Mouse (Mus musculus): ENCODE data around the gene Gm20388. TPM values are rescaled to one million over a fixed set of nuclear protein-coding genes. Genes with fewer than 3 reads are reported as not detected.

Gene Gm20388
- polyA plus RNA-seq, 1 experiment from 2014 or later = not detected

GRCm38 (mm10) chr8:122445203-122445602 is 2534.6 kb downstream of the Gm20388 start:
- H3K9me3 ChIP-seq (ENCODE audit: control insufficient read depth, low read length) = no peaks in the 10 kb centered on the region
- WGBS = 63% methylated on average over 3 of the region's 3 CpGs
- no peak for ATAC-seq (ENCODE audit: low read depth)
- no peaks in the 10 kb centered on the region for H3K27me3 ChIP-seq (ENCODE audit: control insufficient read depth, insufficient read depth, low read depth, low read length)
- H3K4me2 ChIP-seq (ENCODE audit: low read depth, low read length) = peak overlapping the region; percentile 75; the same call in 1 of the 2 replicates
- no peaks in the 10 kb centered on the region for H3K36me3 ChIP-seq (ENCODE audit: control insufficient read depth, insufficient read depth, low read length)
- H3K9ac ChIP-seq (ENCODE audit: low read length) = no peak overlapping the region
- no peak overlapping the region for H3K4me3 ChIP-seq (ENCODE audit: low read length)
- peaks cover 22% of the 10 kb centered on the region for H3K4me1 ChIP-seq (replicated peaks; ENCODE audit: control insufficient read depth, insufficient read depth, low read length)
- H3K27ac ChIP-seq (ENCODE audit: low read length) = peak overlapping the region; percentile 97; the same call in 1 of the 2 replicates

GRCm38 (mm10) chr8:122451161-122451703 is 2540.6 kb downstream of the Gm20388 start:
- H3K4me2 ChIP-seq (ENCODE audit: low read depth, low read length) = no peak overlapping the region
- no peaks in the 10 kb centered on the region for H3K36me3 ChIP-seq (ENCODE audit: control insufficient read depth, insufficient read depth, low read length)
- WGBS = 68% methylated on average over 7 of the region's 7 CpGs
- no peak overlapping the region for H3K27ac ChIP-seq (ENCODE audit: low read length)
- no peak overlapping the region for H3K9ac ChIP-seq (ENCODE audit: low read length)
- H3K4me3 ChIP-seq (ENCODE audit: low read length) = no peak overlapping the region
- no peaks in the 10 kb centered on the region for H3K4me1 ChIP-seq (replicated peaks; ENCODE audit: control insufficient read depth, insufficient read depth, low read length)
- no peaks in the 10 kb centered on the region for H3K27me3 ChIP-seq (ENCODE audit: control insufficient read depth, insufficient read depth, low read depth, low read length)
- no peak for ATAC-seq (ENCODE audit: low read depth)
- H3K9me3 ChIP-seq (ENCODE audit: control insufficient read depth, low read length) = no peaks in the 10 kb centered on the region

GRCm38 (mm10) chr8:122452154-122452553 is 2541.5 kb downstream of the Gm20388 start:
- Histone ChIP-seq H3K4me1 (replicated peaks; ENCODE audit: control insufficient read depth, insufficient read depth, low read length) (no peaks in the 10 kb centered on the region), H3K27ac (ENCODE audit: low read length) (no peak overlapping the region), H3K36me3 (ENCODE audit: control insufficient read depth, insufficient read depth, low read length) (no peaks in the 10 kb centered on the region), H3K9me3 (ENCODE audit: control insufficient read depth, low read length) (no peaks in the 10 kb centered on the region), H3K27me3 (ENCODE audit: control insufficient read depth, insufficient read depth, low read depth, low read length) (peaks cover under 1% of the 10 kb centered on the region; the same call in 1 of the 2 replicates), H3K4me2 (ENCODE audit: low read depth, low read length) (no peak overlapping the region), H3K4me3 (ENCODE audit: low read length) (no peak overlapping the region), H3K9ac (ENCODE audit: low read length) (no peak overlapping the region)
- ATAC-seq (ENCODE audit: low read depth) = no peak
- 82% methylated on average over 10 of the region's 10 CpGs for WGBS

- Histone ChIP-seq H3K4me1 (replicated peaks; ENCODE audit: control insufficient read depth, insufficient read depth, low read length) (no peaks in the 10 kb centered on the region), H3K27ac (ENCODE audit: low read length) (no peak overlapping the region), H3K27me3 (ENCODE audit: control insufficient read depth, insufficient read depth, low read depth, low read length) (peaks cover 5% of the 10 kb centered on the region), H3K9me3 (ENCODE audit: control insufficient read depth, low read length) (no peaks in the 10 kb centered on the region), H3K9ac (ENCODE audit: low read length) (no peak overlapping the region), H3K36me3 (ENCODE audit: control insufficient read depth, insufficient read depth, low read length) (no peaks in the 10 kb centered on the region), H3K4me2 (ENCODE audit: low read depth, low read length) (no peak overlapping the region), H3K4me3 (ENCODE audit: low read length) (no peak overlapping the region)
- no peak for ATAC-seq (ENCODE audit: low read depth)
- WGBS = 73% methylated on average over 6 of the region's 6 CpGs
Measured at GRCm38 (mm10) chr8:122454409-122454808, 2543.8 kb downstream of the Gm20388 start.

GRCm38 (mm10) chr8:122457171-122457570 is 2546.5 kb downstream of the Gm20388 start:
- H3K27ac ChIP-seq (ENCODE audit: low read length) = no peak overlapping the region
- peaks cover 7% of the 10 kb centered on the region for H3K4me1 ChIP-seq (replicated peaks; ENCODE audit: control insufficient read depth, insufficient read depth, low read length)
- no peaks in the 10 kb centered on the region for H3K9me3 ChIP-seq (ENCODE audit: control insufficient read depth, low read length)
- ATAC-seq (ENCODE audit: low read depth) = no peak
- no peak overlapping the region for H3K4me2 ChIP-seq (ENCODE audit: low read depth, low read length)
- H3K9ac ChIP-seq (ENCODE audit: low read length) = no peak overlapping the region
- peaks cover 30% of the 10 kb centered on the region for H3K27me3 ChIP-seq (ENCODE audit: control insufficient read depth, insufficient read depth, low read depth, low read length)
- no peak overlapping the region for H3K4me3 ChIP-seq (ENCODE audit: low read length)
- 62% methylated on average over 11 of the region's 11 CpGs for WGBS
- H3K36me3 ChIP-seq (ENCODE audit: control insufficient read depth, insufficient read depth, low read length) = no peaks in the 10 kb centered on the region

GRCm38 (mm10) chr8:122459218-122459900 is 2548.7 kb downstream of the Gm20388 start:
- Histone ChIP-seq H3K36me3 (ENCODE audit: control insufficient read depth, insufficient read depth, low read length) (no peaks in the 10 kb centered on the region), H3K27me3 (ENCODE audit: control insufficient read depth, insufficient read depth, low read depth, low read length) (peaks cover 30% of the 10 kb centered on the region)
- WGBS = 54% methylated on average over 6 of the region's 6 CpGs

GRCm38 (mm10) chr8:122459990-122460389 is 2549.3 kb downstream of the Gm20388 start:
- ATAC-seq (ENCODE audit: low read depth) = no peak
- Histone ChIP-seq H3K4me2 (ENCODE audit: low read depth, low read length) (peak overlapping the region; percentile 47), H3K4me1 (replicated peaks; ENCODE audit: control insufficient read depth, insufficient read depth, low read length) (peaks cover 16% of the 10 kb centered on the region), H3K4me3 (ENCODE audit: low read length) (peak overlapping the region; percentile 29), H3K27me3 (ENCODE audit: control insufficient read depth, insufficient read depth, low read depth, low read length) (peaks cover 30% of the 10 kb centered on the region), H3K9ac (ENCODE audit: low read length) (peak overlapping the region; percentile 8; the same call in 1 of the 2 replicates), H3K9me3 (ENCODE audit: control insufficient read depth, low read length) (no peaks in the 10 kb centered on the region), H3K27ac (ENCODE audit: low read length) (no peak overlapping the region), H3K36me3 (ENCODE audit: control insufficient read depth, insufficient read depth, low read length) (no peaks in the 10 kb centered on the region)
- 23% methylated on average over 7 of the region's 7 CpGs for WGBS

More at GRCm38 (mm10) chr8:122459218-122459900, 2548.7 kb downstream of the Gm20388 start:
- H3K9me3 ChIP-seq (ENCODE audit: control insufficient read depth, low read length) = no peaks in the 10 kb centered on the region
- peaks cover 16% of the 10 kb centered on the region for H3K4me1 ChIP-seq (replicated peaks; ENCODE audit: control insufficient read depth, insufficient read depth, low read length)
- H3K4me3 ChIP-seq (ENCODE audit: low read length) = no peak overlapping the region
- no peak overlapping the region for H3K27ac ChIP-seq (ENCODE audit: low read length)
- H3K9ac ChIP-seq (ENCODE audit: low read length) = no peak overlapping the region
- no peak overlapping the region for H3K4me2 ChIP-seq (ENCODE audit: low read depth, low read length)
- no peak for ATAC-seq (ENCODE audit: low read depth)

- H3K27ac ChIP-seq (ENCODE audit: low read length) = no peak within 1 kb of the TSS
- WGBS = 1% methylated on average over 53 of the region's 56 CpGs
- H3K9ac ChIP-seq (ENCODE audit: low read length) = peak within 1 kb of the TSS; percentile 8; the same call in 1 of the 2 replicates
- H3K4me2 ChIP-seq (ENCODE audit: low read depth, low read length) = peak within 1 kb of the TSS; percentile 47
- no peaks in the 10 kb centered on the region for H3K9me3 ChIP-seq (ENCODE audit: control insufficient read depth, low read length)
- peaks cover 30% of the 10 kb centered on the region for H3K27me3 ChIP-seq (ENCODE audit: control insufficient read depth, insufficient read depth, low read depth, low read length)
- H3K36me3 ChIP-seq (ENCODE audit: control insufficient read depth, insufficient read depth, low read length) = peaks cover under 1% of the 10 kb centered on the region
- peak; percentile 88 for ATAC-seq (ENCODE audit: low read depth)
- peaks cover 16% of the 10 kb centered on the region for H3K4me1 ChIP-seq (replicated peaks; ENCODE audit: control insufficient read depth, insufficient read depth, low read length)
- H3K4me3 ChIP-seq (ENCODE audit: low read length) = peak within 1 kb of the TSS; percentile 29
Measured at GRCm38 (mm10) chr8:122460524-122461472, 2550.2 kb downstream of the Gm20388 start, which contains the start of gene Snai3. TSS of gene Snai3 (minus strand) at chr8:122460733.
